Mouse (Mus musculus): ENCODE data around the gene Cacna1b.

- TF ChIP-seq GATA1 (IDR thresholded peaks at IDR 0.05; ENCODE audit: low read length) (no peak), TAL1 (IDR thresholded peaks at IDR 0.05; ENCODE audit: low read length) (no peak)
These were observed 43.2 kb upstream of the Cacna1b start for GRCm38 (mm10) chr2:24806143-24806542.

All from erythroblast, embryonic 14.5 days (primary cell).